Mouse (Mus musculus) kidney, adult 18-20 months (tissue): ENCODE data around the gene Erich6b.

Experiments
- DNase-seq: peaks from one replicate; pipeline ENCODE4 v3.0.0; 2021

Gene Erich6b

DNA sequence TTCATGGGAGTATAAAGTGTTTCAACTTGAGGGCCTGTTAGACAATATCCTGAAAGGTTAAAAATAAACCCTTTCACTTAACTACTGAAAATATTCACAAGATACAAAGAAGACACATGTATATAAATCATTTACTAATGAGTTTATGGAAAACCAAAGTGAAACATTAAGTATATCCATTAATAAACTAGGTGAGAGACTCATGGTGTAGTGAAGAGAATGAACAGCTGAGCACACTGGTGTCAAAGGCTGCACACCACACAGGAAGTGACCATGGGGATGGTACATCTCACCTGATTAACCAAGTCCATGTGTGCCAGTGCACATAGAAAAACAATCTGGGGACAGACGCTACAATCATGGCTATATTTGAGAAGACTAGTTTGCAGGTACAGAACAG is 66.9 kb downstream of the Erich6b start:
- DNase-seq, result peak; percentile 23

DNA sequence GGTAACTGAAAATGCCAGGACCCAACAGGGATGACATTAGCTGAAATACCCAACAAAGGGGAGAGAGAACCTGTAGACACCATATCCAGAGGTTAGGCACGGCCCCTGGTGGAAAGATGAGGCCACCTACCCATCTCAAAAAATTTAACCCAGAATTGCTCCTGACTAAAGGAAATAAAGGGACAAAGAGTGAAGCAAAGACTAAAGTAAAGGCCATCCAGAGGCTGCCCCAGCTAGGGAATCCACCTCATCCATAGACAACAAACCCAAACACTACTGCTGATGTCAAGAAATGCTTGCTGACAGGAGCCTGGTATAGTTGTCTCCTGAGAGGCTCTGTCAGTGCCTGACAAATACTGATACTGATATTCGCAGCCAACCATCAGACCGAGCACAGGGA is 69.7 kb downstream of the Erich6b start:
- no peak for DNase-seq

DNA sequence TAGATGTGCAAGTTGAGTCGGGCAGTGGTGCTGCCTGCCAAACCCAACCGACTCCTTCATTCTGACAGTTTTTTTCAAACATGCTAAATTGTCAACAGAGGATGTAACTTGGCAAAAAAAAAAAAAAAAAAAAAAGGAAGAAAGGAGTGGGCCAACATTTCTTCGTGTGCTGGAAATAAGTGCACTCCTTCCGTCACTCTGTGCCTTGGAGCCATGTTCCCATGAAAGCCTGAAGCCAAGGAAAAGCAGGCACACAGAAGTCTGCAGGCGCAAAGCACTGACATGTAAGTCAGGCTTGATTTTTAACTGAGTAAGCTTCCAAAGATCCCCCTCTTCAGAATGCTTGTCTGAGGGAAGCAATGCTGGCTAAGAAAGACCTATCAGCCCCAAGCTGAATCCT is 70.6 kb downstream of the Erich6b start:
- DNase-seq, result no peak

DNA sequence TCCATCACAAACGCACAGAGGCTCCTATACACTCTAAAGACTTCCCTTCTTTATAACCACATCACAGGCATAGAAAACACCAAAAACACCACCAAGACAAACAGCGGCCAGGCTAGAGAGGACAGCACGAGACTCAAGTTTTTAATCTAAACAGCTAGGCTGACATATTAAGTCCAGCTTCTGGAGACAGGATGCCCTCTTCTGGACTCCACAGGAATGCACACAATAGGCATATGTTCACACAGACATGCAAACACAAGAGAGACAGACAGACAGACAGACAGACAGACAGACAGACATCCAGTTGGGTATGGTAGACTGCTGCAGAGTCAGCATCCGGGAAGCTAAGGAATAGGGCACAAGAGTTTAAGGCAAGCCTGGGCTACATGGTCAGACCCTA is 71.6 kb downstream of the Erich6b start:
- DNase-seq, result no peak

DNA sequence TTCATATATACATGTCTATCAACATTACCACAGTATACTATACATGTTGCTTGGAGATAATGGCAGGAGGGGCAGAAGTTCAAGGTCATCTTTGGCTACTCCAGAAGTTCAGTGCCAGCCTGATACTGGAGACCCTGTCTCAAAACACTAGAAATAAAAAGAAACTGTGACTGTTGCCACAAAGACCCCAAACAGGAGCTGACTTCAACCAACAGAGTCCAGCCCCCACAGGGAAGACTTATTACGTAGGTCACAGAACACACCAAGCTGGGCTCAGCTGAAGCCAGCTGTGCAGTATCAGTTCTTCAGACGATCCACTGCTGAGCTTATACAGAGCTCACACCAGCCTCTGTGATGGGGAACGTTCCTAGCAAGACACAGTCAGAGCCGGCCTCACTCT is 74.4 kb downstream of the Erich6b start:
- no peak for DNase-seq
